Mouse (Mus musculus) 3T3-L1 (cell line): Measurements from ENCODE around the gene Wdr81.

Source experiments
- DNase-seq: peaks from one replicate; pipeline ENCODE4 v3.0.0-alpha.2; 2015; ENCODE audit warnings: low read depth, low spot score

Wdr81 gene

DNA sequence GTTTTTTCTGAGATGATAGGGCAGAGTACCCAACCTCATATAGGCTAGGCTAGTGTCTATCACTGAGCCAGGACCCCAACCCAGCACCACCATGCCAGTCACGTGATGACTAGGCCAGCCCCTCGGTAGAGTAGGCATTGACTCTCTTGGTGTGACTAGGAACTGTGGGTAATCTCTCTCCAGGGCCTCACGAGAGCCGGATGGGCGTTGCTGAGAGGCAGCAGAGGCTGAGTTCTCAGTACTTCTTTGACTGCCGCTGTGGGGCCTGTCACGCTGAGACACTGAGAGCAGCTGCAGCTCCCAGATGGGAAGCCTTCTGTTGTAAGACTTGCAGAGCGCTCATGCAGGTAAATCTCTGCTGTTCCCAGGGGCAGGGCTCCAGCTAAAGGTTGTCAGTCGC, 54.4 kb downstream of the Wdr81 start:
- no peak for DNase-seq

DNA sequence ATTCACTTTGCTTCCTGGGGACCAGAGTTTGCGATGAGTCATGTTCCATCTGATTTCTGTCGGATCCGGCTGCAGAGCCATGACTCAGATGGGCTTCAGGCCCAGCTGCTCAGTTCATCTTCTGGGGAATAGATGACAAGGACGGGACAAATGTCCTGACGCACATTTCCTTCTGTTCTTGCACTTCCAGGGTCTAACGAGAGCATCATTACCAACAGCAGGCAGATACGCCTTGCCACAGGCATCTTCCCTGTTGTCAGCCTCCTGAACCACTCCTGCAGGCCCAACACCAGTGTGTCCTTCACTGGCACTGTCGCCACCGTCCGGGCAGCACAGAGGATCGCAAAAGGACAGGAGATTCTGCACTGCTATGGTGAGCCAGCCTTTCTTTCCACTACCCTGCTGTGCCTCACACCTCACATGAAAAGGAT, 55.1 kb downstream of the Wdr81 start:
- DNase-seq, result peak; percentile 88

- no peak for DNase-seq
Observed at GRCm38 (mm10) chr11:75397452-75397851, 57.1 kb downstream of the Wdr81 start.

DNA sequence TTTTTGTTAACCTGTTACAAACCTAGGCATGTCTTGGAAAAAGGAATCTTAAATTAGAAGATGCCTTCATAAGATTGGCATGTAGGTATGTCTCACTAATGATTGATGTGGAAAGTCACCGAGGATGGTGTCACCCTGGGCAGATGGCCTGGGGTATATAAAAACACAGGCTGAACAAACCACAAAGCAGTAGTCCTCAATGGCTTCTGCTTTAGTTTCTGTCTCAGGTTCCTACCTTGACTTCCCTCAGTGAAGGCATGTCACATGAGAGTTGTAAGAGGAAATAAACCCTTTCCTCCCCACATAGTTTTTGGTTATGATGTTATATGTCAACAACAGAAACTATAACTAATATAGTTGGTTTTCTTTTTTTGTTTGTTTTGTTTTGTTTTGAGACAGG, 58.9 kb downstream of the Wdr81 start:
- DNase-seq, result no peak
